In genomic region chr9:46314921-46315320, GRCm38 (mm10) we compare ENCODE assay signal across 19 mouse cellular contexts. TPM values are rescaled to one million over a fixed set of nuclear protein-coding genes. Genes with fewer than 3 reads are reported as not detected.
A peak's percentile ranks its signal among the peaks of the same experiment; 100 is the strongest.
DNase-seq lines count a peak whose midpoint lies in the region; ATAC-seq and TF ChIP-seq lines count a peak whose summit lies in the region.
"Had no signal": no experiment of that assay in that cellular context is flagged by ENCODE, and none has a peak within 500 bp of the region (broad histone marks: within the 10 kb centered on the region; RNA-seq: fewer than 3 reads in every experiment).

No protein-coding gene starts in this region.

- ATAC-seq in hindbrain, embryonic 15.5 days (ENCODE audit: low FRiP score, low read depth): 0 out of 2 replicates have a peak, but pooled peaks have one; percentile 3
- peak; percentile 31; the same call in 1 of the 2 replicates for ATAC-seq in midbrain, embryonic 11.5 days (ENCODE audit: low FRiP score)
- ATAC-seq in liver, embryonic 12.5 days: no peak; the same call in 1 of the 2 replicates

- H3K4me2 ChIP-seq in hindbrain, embryonic 15.5 days: no peak overlapping the region
- no peak overlapping the region for H3K4me2 ChIP-seq in midbrain, embryonic 11.5 days
- no peak overlapping the region for H3K4me2 ChIP-seq in liver, embryonic 12.5 days
- H3K4me2 ChIP-seq: hindbrain, embryonic 12.5 days had no signal

- no peak for DNase-seq in hindbrain, embryonic 10.5 days (ENCODE audit: low spot score)
- no peak for DNase-seq in testis, postnatal 14 days (ENCODE audit: low spot score)
- no peak for DNase-seq in midbrain, embryonic 11.5 days (ENCODE audit: low spot score, missing footprints)
- DNase-seq in gastrocnemius, postnatal 36 days: no peak

- no peaks in the 10 kb centered on the region for H3K36me3 ChIP-seq in hindbrain, embryonic 15.5 days
- H3K36me3 ChIP-seq in hindbrain, embryonic 10.5 days: no peaks in the 10 kb centered on the region
- H3K36me3 ChIP-seq in testis, adult 2 months (ENCODE audit: control insufficient read depth, insufficient read depth, low read length): no peaks in the 10 kb centered on the region
- H3K36me3 ChIP-seq in midbrain, embryonic 11.5 days (ENCODE audit: control insufficient read depth, insufficient read depth, low read length): no peaks in the 10 kb centered on the region
- H3K36me3 ChIP-seq in liver, embryonic 12.5 days: no peaks in the 10 kb centered on the region
- H3K36me3 ChIP-seq: G1E; hindbrain, embryonic 12.5 days had no signal

- TF ChIP-seq POLR2A in testis, adult 2 months (IDR thresholded peaks at IDR 0.05; ENCODE audit: control insufficient read depth, low read depth, low read length): no peak

- H3K4me3 ChIP-seq in hindbrain, embryonic 15.5 days: no peak overlapping the region
- no peak overlapping the region for H3K4me3 ChIP-seq in hindbrain, embryonic 10.5 days
- peak overlapping the region; percentile 72 for H3K4me3 ChIP-seq in testis, adult 2 months (ENCODE audit: control insufficient read depth, low read depth, low read length)
- no peak overlapping the region for H3K4me3 ChIP-seq in midbrain, embryonic 11.5 days (ENCODE audit: low read depth, low read length)
- no peak overlapping the region for H3K4me3 ChIP-seq in liver, embryonic 12.5 days
- H3K4me3 ChIP-seq: heart, adult 2 months; hindbrain, embryonic 12.5 days had no signal

- H3K9ac ChIP-seq in hindbrain, embryonic 15.5 days: no peak overlapping the region
- H3K9ac ChIP-seq in midbrain, embryonic 11.5 days (ENCODE audit: low read length): no peak overlapping the region
- no peak overlapping the region for H3K9ac ChIP-seq in liver, embryonic 12.5 days
- H3K9ac ChIP-seq: hindbrain, embryonic 12.5 days had no signal

- no peaks in the 10 kb centered on the region for H3K9me3 ChIP-seq in hindbrain, embryonic 15.5 days
- peaks cover 12% of the 10 kb centered on the region; the same call in 1 of the 2 replicates for H3K9me3 ChIP-seq in hindbrain, embryonic 10.5 days
- H3K9me3 ChIP-seq in midbrain, embryonic 11.5 days (ENCODE audit: control insufficient read depth, low read length): no peaks in the 10 kb centered on the region
- no peaks in the 10 kb centered on the region; the same call in 1 of the 2 replicates for H3K9me3 ChIP-seq in liver, embryonic 12.5 days (replicated peaks)
- H3K9me3 ChIP-seq: hindbrain, embryonic 12.5 days had no signal

- peaks cover 28% of the 10 kb centered on the region for H3K4me1 ChIP-seq in hindbrain, embryonic 15.5 days (replicated peaks)
- H3K4me1 ChIP-seq in hindbrain, embryonic 10.5 days (replicated peaks): peaks cover 31% of the 10 kb centered on the region
- peaks cover 4% of the 10 kb centered on the region; the same call in 1 of the 2 replicates for H3K4me1 ChIP-seq in testis, adult 2 months (ENCODE audit: control insufficient read depth, insufficient read depth, low read length)
- peaks cover 12% of the 10 kb centered on the region for H3K4me1 ChIP-seq in midbrain, embryonic 11.5 days (ENCODE audit: control insufficient read depth, insufficient read depth, low read length)
- H3K4me1 ChIP-seq in liver, embryonic 12.5 days: no peaks in the 10 kb centered on the region

- intact Hi-C loops in gastrocnemius, postnatal 36 days (cut with DNase I): no loop called here

- 45% methylated on average over 2 of the region's 2 CpGs for WGBS in hindbrain, embryonic 15.5 days
- 47% methylated on average over 2 of the region's 2 CpGs for WGBS in hindbrain, embryonic 10.5 days
- 50% methylated on average over 2 of the region's 2 CpGs for WGBS in midbrain, embryonic 11.5 days
- WGBS in liver, embryonic 12.5 days (ENCODE audit: insufficient replicate concordance): 42% methylated on average over 2 of the region's 2 CpGs

- no peak overlapping the region for H3K27ac ChIP-seq in hindbrain, embryonic 15.5 days (replicated peaks)
- no peak overlapping the region; the same call in 1 of the 2 replicates for H3K27ac ChIP-seq in hindbrain, embryonic 10.5 days
- no peak overlapping the region for H3K27ac ChIP-seq in testis, adult 2 months (ENCODE audit: control insufficient read depth, insufficient read depth, low read depth, low read length)
- no peak overlapping the region for H3K27ac ChIP-seq in midbrain, embryonic 11.5 days (ENCODE audit: low read depth, low read length)
- H3K27ac ChIP-seq in liver, embryonic 12.5 days: no peak overlapping the region
- H3K27ac ChIP-seq: heart, adult 2 months; hindbrain, embryonic 12.5 days had no signal

- 0 out of 2 replicates have a peak, but pooled peaks cover 2% of the 10 kb centered on the region for H3K27me3 ChIP-seq in hindbrain, embryonic 15.5 days
- H3K27me3 ChIP-seq in hindbrain, embryonic 10.5 days (ENCODE audit: insufficient read depth, poor library complexity, severe bottlenecking): peaks cover 2% of the 10 kb centered on the region; the same call in 1 of the 2 replicates
- no peaks in the 10 kb centered on the region for H3K27me3 ChIP-seq in testis, adult 2 months (ENCODE audit: control insufficient read depth, insufficient read depth, low read length)
- no peaks in the 10 kb centered on the region for H3K27me3 ChIP-seq in midbrain, embryonic 11.5 days (ENCODE audit: control insufficient read depth, insufficient read depth, low read length)
- H3K27me3 ChIP-seq in liver, embryonic 12.5 days (replicated peaks): peaks cover 19% of the 10 kb centered on the region; the same call in 1 of the 2 replicates
- H3K27me3 ChIP-seq: hindbrain, embryonic 12.5 days had no signal

- TF ChIP-seq CTCF in testis, adult 2 months (IDR thresholded peaks at IDR 0.05; ENCODE audit: control insufficient read depth, insufficient read depth, insufficient replicate concordance, low read depth, low read length): no peak

RNA-seq across cellular contexts. Expression of gene 4931429L15Rik, which starts 4.9 kb away (rescaled TPM):
- polyA plus RNA-seq in hindbrain, embryonic 15.5 days (2015; fragmentation: Nextera tagmentation; extraction: Ambion mirVana): 0.13 TPM in 1 of 2 replicates, not detected in the other
- not detected in 2 replicates for polyA plus RNA-seq in hindbrain, embryonic 10.5 days (2016; fragmentation: Nextera tagmentation; extraction: Ambion mirVana)
- polyA plus RNA-seq in testis, adult 2 months (2012; rRNA removed): 180 and 193 TPM in 2 replicates
- polyA plus RNA-seq in midbrain, embryonic 11.5 days (2014; fragmentation: Nextera tagmentation; extraction: Ambion mirVana): 0.15 TPM in 1 of 2 replicates, not detected in the other
- not detected for total RNA-seq in gastrocnemius, postnatal 36 days (2021)
- not detected in 2 replicates for polyA plus RNA-seq in liver, embryonic 12.5 days (2016; fragmentation: Nextera tagmentation; extraction: Ambion mirVana)
- total RNA-seq: adrenal gland, adult 18-20 months; G1E; gastrocnemius, adult 18-20 months; heart, adult 2 months; left cerebral cortex, postnatal 14 days had no signal
- polyA plus RNA-seq: embryonic facial prominence, embryonic 11.5 days; G1E; heart, embryonic 16.5 days; hindbrain, embryonic 12.5 days; intestine, postnatal 0 days; limb, embryonic 14.5 days; liver, embryonic 16.5 days; stomach, embryonic 16.5 days had no signal

RNA-seq across cellular contexts. Expression of gene Bud13, which starts 32.1 kb away (rescaled TPM):
- 15.6 and 18.1 TPM in 2 replicates for polyA plus RNA-seq in hindbrain, embryonic 15.5 days (2015; fragmentation: Nextera tagmentation; extraction: Ambion mirVana)
- 28.6 and 30.5 TPM in 2 replicates for polyA plus RNA-seq in hindbrain, embryonic 10.5 days (2016; fragmentation: Nextera tagmentation; extraction: Ambion mirVana)
- polyA plus RNA-seq in testis, adult 2 months (2012; rRNA removed): 5.8 and 6.2 TPM in 2 replicates
- polyA plus RNA-seq in midbrain, embryonic 11.5 days (2014; fragmentation: Nextera tagmentation; extraction: Ambion mirVana): 26.4 and 27.1 TPM in 2 replicates
- total RNA-seq in gastrocnemius, postnatal 36 days (2021): 1 to 10 TPM; 7.1 to 8.6 TPM
- polyA plus RNA-seq in liver, embryonic 12.5 days (2016; fragmentation: Nextera tagmentation; extraction: Ambion mirVana): 12.3 and 13.2 TPM in 2 replicates

RNA-seq across cellular contexts. Expression of gene Zpr1, which starts 42.1 kb away (rescaled TPM):
- 55.7 and 60.3 TPM in 2 replicates for polyA plus RNA-seq in hindbrain, embryonic 15.5 days (2015; fragmentation: Nextera tagmentation; extraction: Ambion mirVana)
- polyA plus RNA-seq in hindbrain, embryonic 10.5 days (2016; fragmentation: Nextera tagmentation; extraction: Ambion mirVana): 64.2 and 75.9 TPM in 2 replicates
- 46.5 and 52.2 TPM in 2 replicates for polyA plus RNA-seq in testis, adult 2 months (2012; rRNA removed)
- polyA plus RNA-seq in midbrain, embryonic 11.5 days (2014; fragmentation: Nextera tagmentation; extraction: Ambion mirVana): 59.3 and 62.0 TPM in 2 replicates
- 10 to 100 TPM; 21.1 to 28.3 TPM for total RNA-seq in gastrocnemius, postnatal 36 days (2021)
- polyA plus RNA-seq in liver, embryonic 12.5 days (2016; fragmentation: Nextera tagmentation; extraction: Ambion mirVana): 55.4 and 56.0 TPM in 2 replicates

RNA-seq across cellular contexts. Expression of gene Apoa5, which starts 46.5 kb away (rescaled TPM):
- not detected in 2 replicates for polyA plus RNA-seq in hindbrain, embryonic 15.5 days (2015; fragmentation: Nextera tagmentation; extraction: Ambion mirVana)
- polyA plus RNA-seq in hindbrain, embryonic 10.5 days (2016; fragmentation: Nextera tagmentation; extraction: Ambion mirVana): 0.24 and 0.43 TPM in 2 replicates
- polyA plus RNA-seq in testis, adult 2 months (2012; rRNA removed): not detected in 2 replicates
- polyA plus RNA-seq in midbrain, embryonic 11.5 days (2014; fragmentation: Nextera tagmentation; extraction: Ambion mirVana): 0.15 TPM in 1 of 2 replicates, not detected in the other
- total RNA-seq in gastrocnemius, postnatal 36 days (2021): under 1 TPM in 1 of 2 experiments, not detected in 1; 0.18 TPM
- 0.25 and 0.33 TPM in 2 replicates for polyA plus RNA-seq in liver, embryonic 12.5 days (2016; fragmentation: Nextera tagmentation; extraction: Ambion mirVana)
- total RNA-seq: heart, adult 2 months; left cerebral cortex, postnatal 14 days had no signal
- polyA plus RNA-seq: embryonic facial prominence, embryonic 11.5 days; G1E; heart, adult 2 months; heart, embryonic 16.5 days; limb, embryonic 14.5 days had no signal

Comparison
In these comparisons a context has a peak if more than half of its experiments do, and no peak if none do; other contexts are left out.
1. RNA of gene 4931429L15Rik, which starts 4.9 kb away (polyA plus RNA-seq): 180 to 193 TPM in testis, adult 2 months; 0.15 TPM in midbrain, embryonic 11.5 days, 0.13 TPM in hindbrain, embryonic 15.5 days, not detected in hindbrain, embryonic 10.5 days and not detected in liver, embryonic 12.5 days; every median in the first group is over 100 times any median in the second.